Mouse (Mus musculus): Measurements from ENCODE around the gene Krtap5-4. TPM values are rescaled to one million over a fixed set of nuclear protein-coding genes. Genes with fewer than 3 reads are reported as not detected.

The Krtap5-4 gene
- total and polyA plus RNA-seq, 2 experiments from 2014 or later, result not detected

GRCm38 (mm10) chr7:142353854-142354253 lies 50.5 kb downstream of the Krtap5-4 start:
- WGBS, result 76% methylated on average over 5 of the region's 5 CpGs
- H3K36me3 ChIP-seq (ENCODE audit: insufficient read depth), result no peaks in the 10 kb centered on the region
- H3K4me2 ChIP-seq (ENCODE audit: low read depth), result no peak overlapping the region
- ATAC-seq (no peak), DNase-seq (no peak)
- H3K27me3 ChIP-seq (ENCODE audit: insufficient read depth, low read length), result no peaks in the 10 kb centered on the region
- H3K27ac ChIP-seq (ENCODE audit: low read depth, low read length), result no peak overlapping the region
- H3K9ac ChIP-seq, result no peak overlapping the region
- H3K9me3 ChIP-seq (ENCODE audit: low read length), result no peaks in the 10 kb centered on the region
- no peak for TF ChIP-seq CTCF (IDR thresholded peaks at IDR 0.05; ENCODE audit: low read depth)
- H3K4me3 ChIP-seq (ENCODE audit: low read depth, low read length), result no peak overlapping the region
- peaks cover 4% of the 10 kb centered on the region for H3K4me1 ChIP-seq (ENCODE audit: insufficient read depth)

Other genes starting within 250 kb of the Krtap5-4 start
- 37.8 and 42.5 TPM in 2 replicates for gene Mob2, start 242.5 kb upstream of the Krtap5-4 start, total RNA-seq (2014; rRNA removed)
- 39.8 and 39.9 TPM in 2 replicates for gene Mob2, start 242.5 kb upstream of the Krtap5-4 start, polyA plus RNA-seq (2015; fragmentation: Nextera tagmentation; extraction: Ambion mirVana)
- gene Dusp8, start 207.7 kb upstream of the Krtap5-4 start, total RNA-seq (2014; rRNA removed), result 78.0 and 92.6 TPM in 2 replicates
- 79.2 and 106 TPM in 2 replicates for gene Dusp8, start 207.7 kb upstream of the Krtap5-4 start, polyA plus RNA-seq (2015; fragmentation: Nextera tagmentation; extraction: Ambion mirVana)
- gene Gm45618, start 182.8 kb upstream of the Krtap5-4 start, total RNA-seq (2014; rRNA removed), result not detected in 2 replicates
- gene Gm45618, start 182.8 kb upstream of the Krtap5-4 start, polyA plus RNA-seq (2015; fragmentation: Nextera tagmentation; extraction: Ambion mirVana), result 0.24 TPM in 1 of 2 replicates, not detected in the other
- not detected in 2 replicates for gene Gm39115, start 167.5 kb upstream of the Krtap5-4 start, total RNA-seq (2014; rRNA removed)
- not detected in 2 replicates for gene Gm39115, start 167.5 kb upstream of the Krtap5-4 start, polyA plus RNA-seq (2015; fragmentation: Nextera tagmentation; extraction: Ambion mirVana)
- not detected in 2 replicates for gene Gm45337, start 158.9 kb upstream of the Krtap5-4 start, total RNA-seq (2014; rRNA removed)
- gene Gm45337, start 158.9 kb upstream of the Krtap5-4 start, polyA plus RNA-seq (2015; fragmentation: Nextera tagmentation; extraction: Ambion mirVana), result not detected in 2 replicates
- not detected in 2 replicates for gene Gm29735, start 146.4 kb upstream of the Krtap5-4 start, total RNA-seq (2014; rRNA removed)
- gene Gm29735, start 146.4 kb upstream of the Krtap5-4 start, polyA plus RNA-seq (2015; fragmentation: Nextera tagmentation; extraction: Ambion mirVana), result not detected in 2 replicates
- gene Gm4553, start 137.8 kb upstream of the Krtap5-4 start, total RNA-seq (2014; rRNA removed), result not detected in 2 replicates
- gene Gm4553, start 137.8 kb upstream of the Krtap5-4 start, polyA plus RNA-seq (2015; fragmentation: Nextera tagmentation; extraction: Ambion mirVana), result not detected in 2 replicates
- gene Krtap5-2, start 127.5 kb upstream of the Krtap5-4 start, total RNA-seq (2014; rRNA removed), result 0.08 TPM in 1 of 2 replicates, not detected in the other
- not detected in 2 replicates for gene Krtap5-2, start 127.5 kb upstream of the Krtap5-4 start, polyA plus RNA-seq (2015; fragmentation: Nextera tagmentation; extraction: Ambion mirVana)
- gene Gm10153, start 113.2 kb upstream of the Krtap5-4 start, total RNA-seq (2014; rRNA removed), result not detected in 2 replicates
- not detected in 2 replicates for gene Gm10153, start 113.2 kb upstream of the Krtap5-4 start, polyA plus RNA-seq (2015; fragmentation: Nextera tagmentation; extraction: Ambion mirVana)
- gene Krtap5-3, start 102.2 kb upstream of the Krtap5-4 start, total RNA-seq (2014; rRNA removed), result not detected in 2 replicates
- gene Krtap5-3, start 102.2 kb upstream of the Krtap5-4 start, polyA plus RNA-seq (2015; fragmentation: Nextera tagmentation; extraction: Ambion mirVana), result not detected in 2 replicates
- not detected in 2 replicates for gene Gm7579, start 91.7 kb upstream of the Krtap5-4 start, total RNA-seq (2014; rRNA removed)
- not detected in 2 replicates for gene Gm7579, start 91.7 kb upstream of the Krtap5-4 start, polyA plus RNA-seq (2015; fragmentation: Nextera tagmentation; extraction: Ambion mirVana)
- gene Krtap5-5, start 73.6 kb upstream of the Krtap5-4 start, total RNA-seq (2014; rRNA removed), result not detected in 2 replicates
- not detected in 2 replicates for gene Krtap5-5, start 73.6 kb upstream of the Krtap5-4 start, polyA plus RNA-seq (2015; fragmentation: Nextera tagmentation; extraction: Ambion mirVana)
- not detected in 2 replicates for gene Gm40460, start 62.5 kb upstream of the Krtap5-4 start, total RNA-seq (2014; rRNA removed)
- not detected in 2 replicates for gene Gm40460, start 62.5 kb upstream of the Krtap5-4 start, polyA plus RNA-seq (2015; fragmentation: Nextera tagmentation; extraction: Ambion mirVana)
- gene Gm2431, start 45.2 kb upstream of the Krtap5-4 start, total RNA-seq (2014; rRNA removed), result not detected in 2 replicates
- not detected in 2 replicates for gene Gm2431, start 45.2 kb upstream of the Krtap5-4 start, polyA plus RNA-seq (2015; fragmentation: Nextera tagmentation; extraction: Ambion mirVana)
- gene Gm4559, start 29.2 kb upstream of the Krtap5-4 start, total RNA-seq (2014; rRNA removed), result not detected in 2 replicates
- not detected in 2 replicates for gene Gm4559, start 29.2 kb upstream of the Krtap5-4 start, polyA plus RNA-seq (2015; fragmentation: Nextera tagmentation; extraction: Ambion mirVana)
- not detected in 2 replicates for gene Krtap5-1, start 6.4 kb upstream of the Krtap5-4 start, total RNA-seq (2014; rRNA removed)
- gene Krtap5-1, start 6.4 kb upstream of the Krtap5-4 start, polyA plus RNA-seq (2015; fragmentation: Nextera tagmentation; extraction: Ambion mirVana), result not detected in 2 replicates
- 5.6 and 6.6 TPM in 2 replicates for gene Ifitm10, start 70.2 kb downstream of the Krtap5-4 start, total RNA-seq (2014; rRNA removed)
- gene Ifitm10, start 70.2 kb downstream of the Krtap5-4 start, polyA plus RNA-seq (2015; fragmentation: Nextera tagmentation; extraction: Ambion mirVana), result 10.2 and 13.0 TPM in 2 replicates
- gene Gm49369, start 79.1 kb downstream of the Krtap5-4 start, total RNA-seq (2014; rRNA removed), result 21.2 and 45.2 TPM in 2 replicates
- 0.60 TPM in 1 of 2 replicates, not detected in the other for gene Gm49369, start 79.1 kb downstream of the Krtap5-4 start, polyA plus RNA-seq (2015; fragmentation: Nextera tagmentation; extraction: Ambion mirVana)
- 243 and 366 TPM in 2 replicates for gene Ctsd, start 84.5 kb downstream of the Krtap5-4 start, total RNA-seq (2014; rRNA removed)
- gene Ctsd, start 84.5 kb downstream of the Krtap5-4 start, polyA plus RNA-seq (2015; fragmentation: Nextera tagmentation; extraction: Ambion mirVana), result 313 and 338 TPM in 2 replicates
- gene Syt8, start 131.3 kb downstream of the Krtap5-4 start, total RNA-seq (2014; rRNA removed), result not detected in 2 replicates
- not detected in 2 replicates for gene Syt8, start 131.3 kb downstream of the Krtap5-4 start, polyA plus RNA-seq (2015; fragmentation: Nextera tagmentation; extraction: Ambion mirVana)
- 0.33 and 2.8 TPM in 2 replicates for gene Tnni2, start 138.3 kb downstream of the Krtap5-4 start, total RNA-seq (2014; rRNA removed)
- gene Tnni2, start 138.3 kb downstream of the Krtap5-4 start, polyA plus RNA-seq (2015; fragmentation: Nextera tagmentation; extraction: Ambion mirVana), result 0.21 and 1.5 TPM in 2 replicates
- 5.7 and 7.9 TPM in 2 replicates for gene Lsp1, start 157.3 kb downstream of the Krtap5-4 start, total RNA-seq (2014; rRNA removed)
- 5.5 and 6.4 TPM in 2 replicates for gene Lsp1, start 157.3 kb downstream of the Krtap5-4 start, polyA plus RNA-seq (2015; fragmentation: Nextera tagmentation; extraction: Ambion mirVana)
- gene Tnnt3, start 195.3 kb downstream of the Krtap5-4 start, total RNA-seq (2014; rRNA removed), result 1.2 and 1.6 TPM in 2 replicates
- 1.2 and 1.4 TPM in 2 replicates for gene Tnnt3, start 195.3 kb downstream of the Krtap5-4 start, polyA plus RNA-seq (2015; fragmentation: Nextera tagmentation; extraction: Ambion mirVana)
- 44.8 and 73.5 TPM in 2 replicates for gene Mrpl23, start 229.1 kb downstream of the Krtap5-4 start, total RNA-seq (2014; rRNA removed)
- 25.5 and 27.9 TPM in 2 replicates for gene Mrpl23, start 229.1 kb downstream of the Krtap5-4 start, polyA plus RNA-seq (2015; fragmentation: Nextera tagmentation; extraction: Ambion mirVana)

All from forebrain, postnatal 0 days (tissue).